Mouse (Mus musculus) activated CD4-positive, CD25-positive, alpha-beta regulatory T cell, adult 9 weeks (primary cell): ENCODE measurements around the gene Sesn2. TPM values are rescaled to one million over a fixed set of nuclear protein-coding genes. Genes with fewer than 3 reads are reported as not detected.

ENCODE experiments used
- polyA plus RNA-seq: library from polyadenylated mRNA; unstranded; fragments of 100-300 nt; shearing (Covaris generic); gene quantifications from one replicate; pipeline ENCODE4 v1.2.1, GENCODE M21; 2017

Sesn2 gene
- polyA plus RNA-seq, result 14.5 TPM

GRCm38 (mm10) chr4:132510352-132510798 lies at the start of gene Sesn2:
TSS of gene Sesn2 (minus strand) at chr4:132510501.

GRCm38 (mm10) chr4:132535406-132536121 lies 25.3 kb upstream of the Sesn2 start, which contains the start of gene Dnajc8:
TSS of gene Dnajc8 (plus strand) at chr4:132535550.

GRCm38 (mm10) chr4:132532981-132533916 lies 22.9 kb upstream of the Sesn2 start, which contains the start of gene Atpif1:
TSS of gene Atpif1 (minus strand) at chr4:132533659.

GRCm38 (mm10) chr4:132463430-132464254 lies 46.7 kb downstream of the Sesn2 start, which contains the start of gene Med18:
TSS of gene Med18 (minus strand) at chr4:132463921.

Other genes starting within 250 kb of the Sesn2 start
- 5.6 TPM for gene Gmeb1, start 248.9 kb downstream of the Sesn2 start, polyA plus RNA-seq
- 95.9 TPM for gene Taf12, start 236.1 kb downstream of the Sesn2 start, polyA plus RNA-seq
- 0.62 TPM for gene Rab42, start 207.1 kb downstream of the Sesn2 start, polyA plus RNA-seq
- gene Trnau1ap, start 181.0 kb downstream of the Sesn2 start, polyA plus RNA-seq, result 48.4 TPM
- 33.2 TPM for gene Rcc1, start 156.9 kb downstream of the Sesn2 start, polyA plus RNA-seq
- 4.1 TPM for gene Phactr4, start 88.0 kb downstream of the Sesn2 start, polyA plus RNA-seq
- 26.8 TPM for gene Med18, start 46.6 kb downstream of the Sesn2 start, polyA plus RNA-seq
- gene Atpif1, start 23.2 kb upstream of the Sesn2 start, polyA plus RNA-seq, result 251 TPM
- 241 TPM for gene Dnajc8, start 25.0 kb upstream of the Sesn2 start, polyA plus RNA-seq
- gene Ptafr, start 53.6 kb upstream of the Sesn2 start, polyA plus RNA-seq, result 0.57 TPM
- 48.6 TPM for gene Eya3, start 128.5 kb upstream of the Sesn2 start, polyA plus RNA-seq
- 7.3 TPM for gene Xkr8, start 222.0 kb upstream of the Sesn2 start, polyA plus RNA-seq
- gene Smpdl3b, start 246.8 kb upstream of the Sesn2 start, polyA plus RNA-seq, result 2.8 TPM